Mouse (Mus musculus) neural tube, embryonic 14.5 days (tissue): ENCODE results near the gene Cnr2. TPM values are rescaled to one million over a fixed set of nuclear protein-coding genes. Genes with fewer than 3 reads are reported as not detected.
A peak's percentile ranks its signal among the peaks of the same experiment; 100 is the strongest.

Experiments
- ATAC-seq: fragments of 200-750 bp; cut with Nextera tagmentation; 2 replicates; pipeline ENCODE4 v1.8.0; 2017; ENCODE audit warnings: low read depth, mild to moderate bottlenecking, moderate TSS enrichment, moderate library complexity
- H3K27ac ChIP-seq: fragments of 300-500 bp; sonication (generic); 2 replicates; pipeline ENCODE4 v1.5.1; 2014; ENCODE audit warnings: low read depth, mild to moderate bottlenecking, control low read depth, low read length, moderate library complexity, mixed read lengths
- H3K27me3 ChIP-seq: fragments of 300-500 bp; sonication (generic); 2 replicates; pipeline ENCODE4 v1.6.1; 2014; ENCODE audit warnings: low read length; ENCODE audit not compliant: control insufficient read depth, insufficient read depth
- H3K36me3 ChIP-seq: fragments of 300-500 bp; sonication (generic); 2 replicates; pipeline ENCODE4 v1.6.1; 2014; ENCODE audit warnings: low read length, mixed read lengths; ENCODE audit not compliant: control insufficient read depth, insufficient read depth
- H3K4me1 ChIP-seq: fragments of 300-500 bp; sonication (generic); 2 replicates; pipeline ENCODE4 v1.6.1; 2014; ENCODE audit warnings: low read length; ENCODE audit not compliant: control insufficient read depth, insufficient read depth
- H3K4me2 ChIP-seq: fragments of 300-500 bp; sonication (generic); 2 replicates; pipeline ENCODE4 v1.6.1; 2014; ENCODE audit warnings: mild to moderate bottlenecking, low read depth, low read length, control low read depth
- H3K4me3 ChIP-seq: fragments of 300-500 bp; sonication (generic); 2 replicates; pipeline ENCODE4 v1.5.1; 2014; ENCODE audit warnings: low read depth, low read length, control low read depth, mixed read lengths
- H3K9ac ChIP-seq: fragments of 300-500 bp; sonication (generic); replicated peaks from 2 replicates; pipeline ENCODE4 v1.6.1; 2014; ENCODE audit warnings: low read depth, mild to moderate bottlenecking, control low read depth, low read length, mixed read lengths
- H3K9me3 ChIP-seq: fragments of 300-500 bp; sonication (generic); 2 replicates; pipeline ENCODE4 v1.6.1; 2016; ENCODE audit warnings: low read length; ENCODE audit not compliant: control insufficient read depth
- WGBS: fragments of 180-500 bp; shearing (Covaris S2); extraction: QIAGEN DNeasy Blood & Tissue Kit; methylation state at CpG from one replicate; pipeline ENCODE4 v1.1.7; 2014; 5-methylcytosine and 5-hydroxymethylcytosine counted together
- polyA plus RNA-seq: library from polyadenylated mRNA; unstranded; fragments of >200 nt; fragmentation: Nextera tagmentation; extraction: Ambion mirVana; gene quantifications from 2 replicates; pipeline ENCODE4 v1.2.1, GENCODE M21; 2014

Cnr2 gene
- polyA plus RNA-seq, 1 experiment from 2014 or later, result 0.15 TPM

GRCm38 (mm10) chr4:135856223-135857091, 38.7 kb upstream of the Cnr2 start:
- peak; percentile 79 for ATAC-seq
- under 1% methylated on average over 67 of the region's 91 CpGs for WGBS

GRCm38 (mm10) chr4:135857597-135858186, 37.5 kb upstream of the Cnr2 start:
- Histone ChIP-seq H3K27ac (no peak overlapping the region), H3K36me3 (no peaks in the 10 kb centered on the region), H3K4me2 (peak overlapping the region; percentile 76), H3K4me3 (peak overlapping the region; percentile 93), H3K27me3 (no peaks in the 10 kb centered on the region), H3K9ac (peak overlapping the region; percentile 86; the same call in 1 of the 2 replicates), H3K9me3 (no peaks in the 10 kb centered on the region), H3K4me1 (peaks cover 25% of the 10 kb centered on the region)
- whole genome bisulfite sequencing, result 15% methylated on average over 7 of the region's 7 CpGs
- no peak for ATAC-seq

More at GRCm38 (mm10) chr4:135856223-135857091, 38.7 kb upstream of the Cnr2 start:
- H3K4me2 ChIP-seq, result peak overlapping the region; percentile 76
- peak overlapping the region; percentile 97 for H3K27ac ChIP-seq
- no peaks in the 10 kb centered on the region for H3K9me3 ChIP-seq
- no peaks in the 10 kb centered on the region for H3K36me3 ChIP-seq
- H3K4me1 ChIP-seq, result peaks cover 25% of the 10 kb centered on the region
- H3K4me3 ChIP-seq, result peak overlapping the region; percentile 93
- peak overlapping the region; percentile 86 for H3K9ac ChIP-seq
- no peaks in the 10 kb centered on the region for H3K27me3 ChIP-seq

- peaks cover 20% of the 10 kb centered on the region for H3K4me1 ChIP-seq
- no peak overlapping the region for H3K9ac ChIP-seq
- H3K4me2 ChIP-seq, result no peak overlapping the region
- no peak overlapping the region for H3K4me3 ChIP-seq
- no peaks in the 10 kb centered on the region for H3K9me3 ChIP-seq
- peaks cover 16% of the 10 kb centered on the region for H3K36me3 ChIP-seq
- WGBS, result 74% methylated on average over 2 of the region's 2 CpGs
- H3K27me3 ChIP-seq, result no peaks in the 10 kb centered on the region
- no peak overlapping the region for H3K27ac ChIP-seq
- ATAC-seq, result no peak
Observed at GRCm38 (mm10) chr4:135868996-135869395, 26.2 kb upstream of the Cnr2 start.

GRCm38 (mm10) chr4:135870227-135871023, 24.8 kb upstream of the Cnr2 start:
- no peak overlapping the region for H3K27ac ChIP-seq
- no peak overlapping the region for H3K4me3 ChIP-seq
- no peak for ATAC-seq
- H3K4me1 ChIP-seq, result peaks cover 24% of the 10 kb centered on the region
- H3K27me3 ChIP-seq, result no peaks in the 10 kb centered on the region
- WGBS, result 35% methylated on average over 2 of the region's 2 CpGs
- H3K9me3 ChIP-seq, result no peaks in the 10 kb centered on the region
- H3K4me2 ChIP-seq, result peak overlapping the region; percentile 33; the same call in 1 of the 2 replicates
- peaks cover 16% of the 10 kb centered on the region for H3K36me3 ChIP-seq
- no peak overlapping the region for H3K9ac ChIP-seq

- Histone ChIP-seq H3K4me2 (peak overlapping the region; percentile 77), H3K36me3 (peaks cover 12% of the 10 kb centered on the region), H3K4me1 (peaks cover 31% of the 10 kb centered on the region), H3K27me3 (no peaks in the 10 kb centered on the region), H3K9me3 (no peaks in the 10 kb centered on the region), H3K4me3 (peak overlapping the region; percentile 62), H3K9ac (peak overlapping the region; percentile 76; the same call in 1 of the 2 replicates), H3K27ac (no peak overlapping the region)
- WGBS, result 57% methylated on average over 3 of the region's 3 CpGs
- no peak for ATAC-seq
Observed at GRCm38 (mm10) chr4:135872015-135872414, 23.2 kb upstream of the Cnr2 start.

- no peak for ATAC-seq
- H3K4me3 ChIP-seq, result peak overlapping the region; percentile 62
- 9% methylated on average over 17 of the region's 17 CpGs for WGBS
- peak overlapping the region; percentile 97 for H3K27ac ChIP-seq
- peak overlapping the region; percentile 77 for H3K4me2 ChIP-seq
- peaks cover 32% of the 10 kb centered on the region for H3K4me1 ChIP-seq
- H3K27me3 ChIP-seq, result no peaks in the 10 kb centered on the region
- peak overlapping the region; percentile 76 for H3K9ac ChIP-seq
- peaks cover 12% of the 10 kb centered on the region for H3K36me3 ChIP-seq
- no peaks in the 10 kb centered on the region for H3K9me3 ChIP-seq
Observed at GRCm38 (mm10) chr4:135872589-135873391, 22.4 kb upstream of the Cnr2 start.

- Histone ChIP-seq H3K4me2 (peak within 1 kb of the TSS; percentile 77), H3K4me3 (peak within 1 kb of the TSS; percentile 62), H3K9me3 (no peaks in the 10 kb centered on the region), H3K9ac (peak within 1 kb of the TSS; percentile 76), H3K27ac (peak within 1 kb of the TSS; percentile 97), H3K36me3 (peaks cover 12% of the 10 kb centered on the region), H3K27me3 (no peaks in the 10 kb centered on the region), H3K4me1 (peaks cover 32% of the 10 kb centered on the region)
- WGBS, result under 1% methylated on average over 51 of the region's 60 CpGs
- peak; percentile 96 for ATAC-seq
Observed at GRCm38 (mm10) chr4:135873526-135874202, 21.5 kb upstream of the Cnr2 start, which contains the start of gene Pnrc2. Gene Pnrc2, minus strand, starts transcription at chr4:135873850.
